In the genomic region with DNA sequence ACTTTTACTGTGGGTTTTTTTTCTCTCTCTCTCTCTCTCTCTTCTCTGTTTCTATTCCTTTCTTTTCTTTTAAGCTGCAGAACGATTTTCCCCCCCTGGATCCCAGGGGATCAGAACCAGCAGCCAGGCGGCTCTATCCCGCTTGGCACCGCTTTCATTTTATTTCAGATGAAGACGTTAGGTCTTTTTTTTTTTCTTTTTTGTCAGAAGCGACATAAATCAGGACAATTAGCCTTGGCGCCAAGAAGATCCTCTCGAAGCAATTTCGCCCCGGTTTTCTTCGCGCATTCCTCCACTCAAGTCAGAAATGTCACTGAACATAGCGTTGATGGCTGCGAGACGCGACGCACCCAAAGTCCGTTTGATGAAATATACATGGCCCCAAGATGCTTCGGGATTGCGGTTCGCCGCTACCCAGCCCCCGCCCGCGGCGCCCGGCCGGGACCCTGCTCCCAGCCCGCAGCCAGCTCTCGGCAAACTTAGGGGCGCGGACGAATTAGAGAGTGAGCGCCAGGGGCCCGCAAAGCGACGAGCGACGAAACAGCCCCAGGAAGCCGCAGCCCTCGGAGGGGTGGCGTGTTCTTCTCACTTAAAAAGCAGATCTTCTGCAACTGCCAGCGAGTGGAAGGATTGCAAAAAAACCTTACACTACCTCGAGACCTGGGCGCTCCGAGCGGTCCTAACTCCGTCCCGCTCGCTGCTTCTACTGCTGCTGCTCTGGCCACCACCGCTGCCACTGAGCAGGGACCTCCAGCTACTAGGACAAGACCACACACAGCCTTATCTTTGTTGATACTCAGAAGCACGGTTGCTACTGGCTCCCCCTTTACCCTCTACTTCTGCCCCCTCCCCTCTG, we compare ENCODE assay signal across 8 mouse cellular contexts. TPM values are rescaled to one million over a fixed set of nuclear protein-coding genes. Genes with fewer than 3 reads are reported as not detected.
DNase-seq lines count a peak whose midpoint lies in the region; ATAC-seq and TF ChIP-seq lines count a peak whose summit lies in the region.

A gene (minus strand): TSS at position 806 of the 856 bp plus-strand sequence.

- intact Hi-C loops in heart, adult 2 months (cut with DNase I): no loop called here
- intact Hi-C loops in left cerebral cortex, postnatal 10 days (cut with DNase I): loop anchor here (2.0 to 10.0 kb wide), 4 partner anchors 107 to 924 kb away; a partner anchor contains a TSS

- TF ChIP-seq POLR2A in heart, adult 2 months (IDR thresholded peaks at IDR 0.05; ENCODE audit: insufficient read depth, low read depth, low read length): no peak

- H3K4me1 ChIP-seq in heart, adult 2 months (ENCODE audit: control insufficient read depth, insufficient read depth, low read length): no peaks in the 10 kb centered on the region
- H3K4me1 ChIP-seq in ES-E14 (ENCODE audit: control insufficient read depth in 2 of 2, insufficient read depth in 2 of 2, low read length in 2 of 2, poor library complexity in 1 of 2): peaks cover 0 to 3% of the 10 kb centered on the region in 2 experiments; a peak in 1 of 4 replicates
- 0 out of 2 replicates have a peak, but pooled peaks cover 8% of the 10 kb centered on the region for H3K4me1 ChIP-seq in midbrain, embryonic 14.5 days (ENCODE audit: control insufficient read depth, insufficient read depth, low read length)

- H3K27ac ChIP-seq in heart, adult 2 months: no peak within 1 kb of the TSS
- H3K27ac ChIP-seq in ES-E14 (ENCODE audit: insufficient read depth, low read depth, low read length, poor library complexity, severe bottlenecking): no peak within 1 kb of the TSS
- H3K27ac ChIP-seq in midbrain, embryonic 14.5 days (replicated peaks; ENCODE audit: low read depth, low read length): peak within 1 kb of the TSS; percentile 86

- peak within 1 kb of the TSS; percentile 97 for H3K4me2 ChIP-seq in midbrain, embryonic 14.5 days (ENCODE audit: low read length)

- TF ChIP-seq EP300 in heart, adult 2 months (IDR thresholded peaks at IDR 0.05; ENCODE audit: insufficient read depth, low read depth, low read length): no peak

- peaks cover 10% of the 10 kb centered on the region for H3K27me3 ChIP-seq in heart, adult 2 months (ENCODE audit: control insufficient read depth, insufficient read depth, low read length)
- no peaks in the 10 kb centered on the region for H3K27me3 ChIP-seq in midbrain, embryonic 14.5 days (ENCODE audit: control insufficient read depth, insufficient read depth, low read length)

- no peaks in the 10 kb centered on the region for H3K36me3 ChIP-seq in heart, adult 2 months (ENCODE audit: control insufficient read depth, insufficient read depth, low read length)
- H3K36me3 ChIP-seq in ES-E14 (ENCODE audit: control insufficient read depth, insufficient read depth, low read length, poor library complexity, severe bottlenecking): no peaks in the 10 kb centered on the region
- H3K36me3 ChIP-seq in midbrain, embryonic 14.5 days (ENCODE audit: control insufficient read depth, insufficient read depth, low read length): no peaks in the 10 kb centered on the region

- H3K9ac ChIP-seq in heart, adult 2 months (ENCODE audit: low read depth, low read length): peak within 1 kb of the TSS; percentile 19; the same call in 1 of the 2 replicates
- no peak within 1 kb of the TSS for H3K9ac ChIP-seq in ES-E14 (ENCODE audit: insufficient read depth, low read depth, low read length, poor library complexity, severe bottlenecking)
- peak within 1 kb of the TSS; percentile 87 for H3K9ac ChIP-seq in midbrain, embryonic 14.5 days (replicated peaks; ENCODE audit: low read length)

- ATAC-seq in midbrain, embryonic 14.5 days (ENCODE audit: low FRiP score, low TSS enrichment): peak; percentile 47
- ATAC-seq in erythroblast, adult 5-6 weeks (replicated peaks; ENCODE audit: low FRiP score, poor library complexity, severe bottlenecking): no peak

- DNase-seq in heart, adult 2 months: peak in 1 of 2 experiments; percentile 24
- DNase-seq in heart, adult 9 months (ENCODE audit: low spot score in 2 of 2): no peak
- DNase-seq in ES-E14 (ENCODE audit: low read depth, low spot score): no peak
- peak; percentile 55 for DNase-seq in embryo, embryonic 9.5 days (ENCODE audit: extremely low spot score)
- peak; percentile 8 for DNase-seq in heart, postnatal 4 days
- DNase-seq in left cerebral cortex, postnatal 10 days (ENCODE audit: extremely low spot score in 1 of 2, low spot score in 2 of 2): peak; percentile 20 to 32
- DNase-seq in midbrain, embryonic 14.5 days: peak; percentile 80

- no peaks in the 10 kb centered on the region for H3K9me3 ChIP-seq in ES-E14 (ENCODE audit: control insufficient read depth, insufficient read depth, low read depth, low read length)
- no peaks in the 10 kb centered on the region for H3K9me3 ChIP-seq in midbrain, embryonic 14.5 days (ENCODE audit: control insufficient read depth, low read length)

- peak within 1 kb of the TSS; percentile 51 for H3K4me3 ChIP-seq in heart, adult 2 months
- peak within 1 kb of the TSS; percentile 53 to 74 for H3K4me3 ChIP-seq in ES-E14 (ENCODE audit: insufficient read depth in 1 of 2, low read depth in 1 of 2, low read length in 2 of 2, poor library complexity in 1 of 2, severe bottlenecking in 1 of 2)
- peak within 1 kb of the TSS; percentile 79 for H3K4me3 ChIP-seq in midbrain, embryonic 14.5 days (replicated peaks; ENCODE audit: low read depth, low read length)

- under 1% methylated on average over 52 of the region's 52 CpGs for WGBS in heart, adult 2 months
- WGBS in midbrain, embryonic 14.5 days: under 1% methylated on average over 52 of the region's 52 CpGs

- in situ Hi-C loops in ES-E14 (cut with MboI; ENCODE audit: low sequenced_read_pairs in 2 of 2, unreplicated experiment in 2 of 2): no loop called here

- no peak for TF ChIP-seq CTCF in heart, adult 2 months (IDR thresholded peaks at IDR 0.05)

- H3K79me2 ChIP-seq in heart, adult 2 months (replicated peaks; ENCODE audit: control insufficient read depth, insufficient read depth, low read length): no peaks in the 10 kb centered on the region

TF ChIP-seq in ES-E14, 5 proteins besides CTCF, POLR2A, EP300 and RAD21:
- no peak for TF ChIP-seq ZNF384 (IDR thresholded peaks at IDR 0.05; ENCODE audit: low read depth, low read length)
- no peak for TF ChIP-seq CHD2 (IDR thresholded peaks at IDR 0.05; ENCODE audit: low read depth, low read length)
- no peak for TF ChIP-seq ZC3H11A (IDR thresholded peaks at IDR 0.05; ENCODE audit: borderline replicate concordance, low read depth, low read length)
- TF ChIP-seq MAFK (IDR thresholded peaks at IDR 0.05; ENCODE audit: insufficient read depth, low read depth, low read length): no peak
- TF ChIP-seq HCFC1 (IDR thresholded peaks at IDR 0.05; ENCODE audit: borderline replicate concordance, insufficient read depth, low read length): no peak

RNA-seq across cellular contexts. Expression of the gene that starts here (rescaled TPM):
- total RNA-seq in heart, adult 2 months (2021): under 1 TPM in 1 of 2 experiments, not detected in 1; 0.07 TPM
- 0.06 and 0.12 TPM in 2 replicates for polyA plus RNA-seq in heart, adult 2 months (2012; rRNA removed)
- total RNA-seq in ES-E14 (2012; rRNA removed): not detected in 2 replicates
- total RNA-seq in heart, postnatal 4 days (2021): under 1 TPM; 0.17 to 0.20 TPM
- 10 to 100 TPM; 26.5 to 31.7 TPM for total RNA-seq in left cerebral cortex, postnatal 10 days (2021)
- 27.8 and 29.9 TPM in 2 replicates for polyA plus RNA-seq in midbrain, embryonic 14.5 days (2014; fragmentation: Nextera tagmentation; extraction: Ambion mirVana)
- not detected in 2 replicates for total RNA-seq in erythroblast, adult 5-6 weeks (2015; ENCODE audit: low replicate concordance)
- not detected in 2 replicates for total RNA-seq in erythroblast, adult 5-6 weeks (2017; ENCODE audit: low replicate concordance)

Comparison
In these comparisons a context has a peak if more than half of its experiments do, and no peak if none do; other contexts are left out.
1. RNA of the gene that starts here (total RNA-seq): 26.5 to 31.7 TPM in left cerebral cortex, postnatal 10 days; 0.17 to 0.20 TPM in heart, postnatal 4 days, not detected in ES-E14, 0.07 TPM in heart, adult 2 months and not detected in erythroblast, adult 5-6 weeks; every median in the first group is over 10 times any median in the second.
2. RNA of the gene that starts here (polyA plus RNA-seq): 27.8 to 29.9 TPM in midbrain, embryonic 14.5 days; 0.06 to 0.12 TPM in heart, adult 2 months; every median in the first group is over 10 times any median in the second.
3. Peak in DNase-seq in heart, postnatal 4 days; RNA of the gene not detected or under 1 TPM.
4. DNase-seq: peak in embryo, embryonic 9.5 days (single experiment), left cerebral cortex, postnatal 10 days (2 of 2) and midbrain, embryonic 14.5 days (single experiment); none in heart, adult 9 months (0 of 2) and ES-E14 (single experiment).
5. Peak in every context shown above with its lines, with median percentiles within 50 percentile points of each other: H3K4me3 ChIP-seq.